Mouse (Mus musculus): ENCODE results near the gene Chd6. TPM values are rescaled to one million over a fixed set of nuclear protein-coding genes. Genes with fewer than 3 reads are reported as not detected.

Chd6 gene
- polyA plus RNA-seq, 1 experiment from 2014 or later: 28.1 TPM

DNA sequence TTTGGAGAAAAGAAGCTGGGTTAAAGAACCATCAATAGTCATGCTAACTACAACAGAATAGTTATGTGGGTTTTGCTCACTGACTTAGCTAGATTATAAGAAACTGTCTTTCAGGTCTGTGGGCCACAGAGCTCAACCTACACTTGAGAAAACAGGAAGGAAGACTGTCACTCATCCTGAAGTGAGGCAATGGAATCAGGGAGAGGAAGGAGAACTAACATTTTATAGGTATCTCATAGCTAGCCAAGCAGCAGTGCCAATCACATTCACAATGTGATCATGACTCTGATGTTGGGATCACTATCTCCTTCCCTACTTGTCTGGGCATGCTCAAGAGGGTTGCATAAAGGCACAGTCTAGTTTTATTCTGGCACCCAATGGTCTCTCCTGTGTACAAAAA, 121.4 kb downstream of the Chd6 start:
- Histone ChIP-seq H3K9ac (ENCODE audit: low read length) (no peak overlapping the region), H3K4me2 (ENCODE audit: low read depth, low read length) (no peak overlapping the region), H3K9me3 (replicated peaks; ENCODE audit: control insufficient read depth, low read length) (no peaks in the 10 kb centered on the region), H3K27me3 (ENCODE audit: control insufficient read depth, insufficient read depth, low read length) (no peaks in the 10 kb centered on the region), H3K4me3 (replicated peaks; ENCODE audit: low read length) (no peak overlapping the region), H3K4me1 (ENCODE audit: control insufficient read depth, insufficient read depth, low read length) (no peaks in the 10 kb centered on the region), H3K27ac (ENCODE audit: low read length) (no peak overlapping the region), H3K36me3 (ENCODE audit: control insufficient read depth, insufficient read depth, low read length) (peaks cover 27% of the 10 kb centered on the region; the same call in 1 of the 2 replicates)
- ATAC-seq (ENCODE audit: insufficient read depth, low FRiP score): no peak

DNA sequence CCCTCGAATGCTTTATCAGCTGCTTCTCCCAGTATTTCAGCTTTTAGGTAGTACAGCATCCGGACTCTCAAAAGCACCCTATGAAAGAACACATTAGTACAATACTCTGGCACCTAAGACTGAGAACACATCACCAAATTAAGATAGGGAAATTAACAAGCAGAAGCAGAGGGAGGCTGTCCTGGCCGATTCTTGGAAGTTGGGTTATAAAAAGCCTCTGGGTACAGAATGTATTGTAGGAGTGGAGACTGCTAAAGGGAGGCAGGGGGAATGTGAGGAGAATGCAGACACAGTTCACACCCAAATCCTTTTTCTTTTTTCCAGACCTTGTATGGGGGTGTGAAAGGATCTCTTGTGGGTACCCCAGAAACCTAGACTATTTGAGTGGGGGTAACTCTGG, 126.2 kb downstream of the Chd6 start:
- WGBS: 78% methylated on average over 3 of the region's 3 CpGs
- H3K27me3 ChIP-seq (ENCODE audit: control insufficient read depth, insufficient read depth, low read length): no peaks in the 10 kb centered on the region

DNA sequence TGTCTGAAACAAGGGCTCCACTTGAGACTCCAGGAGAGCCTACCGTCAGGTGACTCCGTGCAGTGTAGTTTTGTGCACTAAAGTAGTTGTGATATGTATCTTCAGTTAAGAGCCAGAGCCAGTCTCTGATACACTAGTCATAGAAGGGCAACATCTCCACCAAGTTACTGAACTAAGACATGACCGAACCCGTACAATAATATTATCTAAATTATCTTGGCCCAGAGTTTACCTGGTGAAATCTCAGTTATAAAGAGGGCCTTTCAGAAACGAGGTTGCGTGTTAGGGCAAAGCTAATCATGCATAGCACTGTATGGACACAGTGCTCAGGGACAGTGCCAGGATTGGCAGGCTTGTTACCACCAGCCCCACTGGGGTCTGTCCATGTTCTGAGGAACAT, 127.1 kb downstream of the Chd6 start:
- no peak overlapping the region for H3K9ac ChIP-seq (ENCODE audit: low read length)
- H3K36me3 ChIP-seq (ENCODE audit: control insufficient read depth, insufficient read depth, low read length): peaks cover 19% of the 10 kb centered on the region; the same call in 1 of the 2 replicates
- no peaks in the 10 kb centered on the region for H3K9me3 ChIP-seq (replicated peaks; ENCODE audit: control insufficient read depth, low read length)
- no peaks in the 10 kb centered on the region for H3K27me3 ChIP-seq (ENCODE audit: control insufficient read depth, insufficient read depth, low read length)
- whole genome bisulfite sequencing: 86% methylated on average over 6 of the region's 6 CpGs
- H3K4me3 ChIP-seq (replicated peaks; ENCODE audit: low read length): no peak overlapping the region
- no peaks in the 10 kb centered on the region for H3K4me1 ChIP-seq (ENCODE audit: control insufficient read depth, insufficient read depth, low read length)
- ATAC-seq (ENCODE audit: insufficient read depth, low FRiP score): no peak
- H3K4me2 ChIP-seq (ENCODE audit: low read depth, low read length): no peak overlapping the region
- H3K27ac ChIP-seq (ENCODE audit: low read length): no peak overlapping the region

More for the DNA sequence above, 126.2 kb downstream of the Chd6 start:
- H3K4me2 ChIP-seq (ENCODE audit: low read depth, low read length): no peak overlapping the region
- H3K36me3 ChIP-seq (ENCODE audit: control insufficient read depth, insufficient read depth, low read length): peaks cover 25% of the 10 kb centered on the region; the same call in 1 of the 2 replicates
- H3K9me3 ChIP-seq (replicated peaks; ENCODE audit: control insufficient read depth, low read length): no peaks in the 10 kb centered on the region
- no peak overlapping the region for H3K27ac ChIP-seq (ENCODE audit: low read length)
- no peaks in the 10 kb centered on the region for H3K4me1 ChIP-seq (ENCODE audit: control insufficient read depth, insufficient read depth, low read length)
- no peak overlapping the region for H3K9ac ChIP-seq (ENCODE audit: low read length)
- ATAC-seq (ENCODE audit: insufficient read depth, low FRiP score): no peak
- no peak overlapping the region for H3K4me3 ChIP-seq (replicated peaks; ENCODE audit: low read length)

DNA sequence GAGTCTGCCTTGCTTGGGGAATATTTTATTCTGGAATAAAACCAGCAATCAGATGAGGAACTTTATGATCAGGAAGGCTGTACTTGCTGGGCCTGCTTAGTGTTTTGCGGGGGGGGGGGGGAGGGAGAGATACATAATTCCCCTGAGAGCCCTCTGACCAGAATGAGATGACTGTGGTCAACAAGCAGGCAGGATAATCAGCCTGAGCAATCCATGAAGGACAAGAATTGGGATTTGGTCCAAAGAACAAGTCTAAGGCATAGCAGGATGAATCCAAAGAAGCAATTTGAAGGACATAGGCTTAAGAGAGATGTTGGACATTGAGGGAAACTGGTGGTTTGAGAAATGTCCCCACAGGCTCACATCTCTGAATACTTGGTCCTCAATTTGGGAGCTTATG, 130.2 kb downstream of the Chd6 start:
- no peak overlapping the region for H3K27ac ChIP-seq (ENCODE audit: low read length)
- 73% methylated on average over 1 of the region's 1 CpGs for WGBS
- 0 out of 2 replicates have a peak, but pooled peaks cover 13% of the 10 kb centered on the region for H3K36me3 ChIP-seq (ENCODE audit: control insufficient read depth, insufficient read depth, low read length)
- H3K4me2 ChIP-seq (ENCODE audit: low read depth, low read length): no peak overlapping the region
- no peaks in the 10 kb centered on the region for H3K9me3 ChIP-seq (replicated peaks; ENCODE audit: control insufficient read depth, low read length)
- ATAC-seq (ENCODE audit: insufficient read depth, low FRiP score): no peak
- H3K27me3 ChIP-seq (ENCODE audit: control insufficient read depth, insufficient read depth, low read length): no peaks in the 10 kb centered on the region
- no peak overlapping the region for H3K4me3 ChIP-seq (replicated peaks; ENCODE audit: low read length)
- no peaks in the 10 kb centered on the region for H3K4me1 ChIP-seq (ENCODE audit: control insufficient read depth, insufficient read depth, low read length)
- H3K9ac ChIP-seq (ENCODE audit: low read length): no peak overlapping the region

DNA sequence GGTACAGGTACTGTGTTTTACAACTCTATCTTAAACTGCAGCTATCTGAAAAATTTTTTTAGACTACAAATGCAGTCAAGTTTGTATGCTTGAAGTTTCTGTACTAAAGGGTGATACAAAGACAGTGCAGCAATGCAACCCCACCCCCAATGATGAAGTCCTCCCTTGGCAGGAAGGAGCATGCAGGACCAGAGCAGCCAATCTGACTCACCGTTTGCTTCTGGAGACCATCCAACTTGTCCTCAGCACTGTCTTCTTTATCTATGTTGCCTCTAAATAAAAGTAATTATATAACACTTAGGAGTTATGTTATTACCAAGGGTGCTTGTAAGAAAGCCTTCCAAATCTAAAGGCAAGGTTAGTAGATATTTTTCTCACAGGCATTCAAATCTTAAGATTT, 131.6 kb downstream of the Chd6 start:
- no peak overlapping the region for H3K4me2 ChIP-seq (ENCODE audit: low read depth, low read length)
- no peaks in the 10 kb centered on the region for H3K4me1 ChIP-seq (ENCODE audit: control insufficient read depth, insufficient read depth, low read length)
- H3K27me3 ChIP-seq (ENCODE audit: control insufficient read depth, insufficient read depth, low read length): no peaks in the 10 kb centered on the region
- no peak for ATAC-seq (ENCODE audit: insufficient read depth, low FRiP score)
- no peak overlapping the region for H3K27ac ChIP-seq (ENCODE audit: low read length)
- no peak overlapping the region for H3K4me3 ChIP-seq (replicated peaks; ENCODE audit: low read length)
- 41% methylated on average over 1 of the region's 1 CpGs for WGBS
- 0 out of 2 replicates have a peak, but pooled peaks cover 13% of the 10 kb centered on the region for H3K36me3 ChIP-seq (ENCODE audit: control insufficient read depth, insufficient read depth, low read length)
- no peaks in the 10 kb centered on the region for H3K9me3 ChIP-seq (replicated peaks; ENCODE audit: control insufficient read depth, low read length)
- H3K9ac ChIP-seq (ENCODE audit: low read length): no peak overlapping the region

DNA sequence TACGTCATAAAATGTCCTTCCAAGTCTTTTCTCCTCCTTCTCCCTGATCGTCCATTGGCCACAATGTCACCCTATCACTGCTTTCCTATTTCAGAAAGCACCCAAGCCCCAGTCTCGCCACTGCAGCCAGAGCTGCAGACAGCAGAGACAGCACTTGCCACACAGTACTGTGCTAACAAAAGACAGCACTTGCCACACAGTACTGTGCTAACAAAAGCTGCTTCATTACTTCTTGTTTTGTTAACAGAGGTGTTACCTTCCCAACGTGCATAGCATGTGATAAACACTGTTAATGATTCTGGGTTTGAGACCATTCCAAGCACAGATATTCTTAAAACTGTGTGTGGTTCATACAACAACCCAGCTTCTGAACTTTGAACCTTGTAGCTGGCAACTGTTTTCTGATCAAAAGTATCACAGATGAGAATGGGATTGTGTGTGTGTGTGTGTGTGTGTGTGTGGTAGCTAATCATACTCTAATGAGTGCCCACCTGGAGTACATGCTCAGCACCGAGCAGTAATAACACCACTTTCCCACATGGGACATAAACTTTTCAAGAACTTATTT, 135.1 kb downstream of the Chd6 start:
- no peaks in the 10 kb centered on the region for H3K9me3 ChIP-seq (replicated peaks; ENCODE audit: control insufficient read depth, low read length)
- ATAC-seq (ENCODE audit: insufficient read depth, low FRiP score): no peak
- H3K4me1 ChIP-seq (ENCODE audit: control insufficient read depth, insufficient read depth, low read length): no peaks in the 10 kb centered on the region
- H3K9ac ChIP-seq (ENCODE audit: low read length): no peak overlapping the region
- H3K27ac ChIP-seq (ENCODE audit: low read length): no peak overlapping the region
- no peak overlapping the region for H3K4me3 ChIP-seq (replicated peaks; ENCODE audit: low read length)
- H3K36me3 ChIP-seq (ENCODE audit: control insufficient read depth, insufficient read depth, low read length): peaks cover 7% of the 10 kb centered on the region; the same call in 1 of the 2 replicates
- 79% methylated on average over 5 of the region's 5 CpGs for whole genome bisulfite sequencing
- H3K27me3 ChIP-seq (ENCODE audit: control insufficient read depth, insufficient read depth, low read length): no peaks in the 10 kb centered on the region
- no peak overlapping the region for H3K4me2 ChIP-seq (ENCODE audit: low read depth, low read length)

DNA sequence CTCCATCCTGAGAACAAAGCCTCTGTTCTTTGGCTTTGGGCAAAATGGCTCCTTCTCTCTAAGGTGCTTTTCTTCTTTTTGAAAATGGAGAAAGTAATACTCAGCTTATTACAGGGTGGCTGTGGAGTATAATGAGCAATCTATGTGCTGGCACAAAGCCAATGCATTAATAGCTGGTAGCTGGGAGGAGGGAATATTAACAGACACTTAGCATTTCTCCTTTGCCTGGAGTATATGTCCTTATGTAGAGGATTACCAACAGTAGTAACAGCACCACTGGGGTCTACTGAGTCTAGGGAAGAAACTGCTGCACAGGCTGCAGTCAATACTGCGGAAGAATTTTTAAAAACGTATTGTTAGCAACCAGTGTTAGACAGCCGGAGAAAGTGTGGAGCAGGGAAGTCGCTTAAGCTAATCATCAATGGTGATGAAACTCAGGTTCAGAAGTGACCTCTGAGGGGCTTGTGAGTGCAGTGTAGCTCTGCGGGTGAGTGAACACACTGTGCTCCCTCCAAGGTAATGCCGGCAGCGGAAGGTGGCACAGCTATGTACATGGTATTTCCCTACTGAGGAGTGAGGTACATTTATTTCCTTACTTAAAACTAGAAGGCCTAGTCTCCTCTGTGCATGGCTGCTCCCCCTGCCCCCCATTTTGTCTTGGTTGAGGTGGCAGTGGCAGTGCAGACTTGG, 136.6 kb downstream of the Chd6 start:
- WGBS: 93% methylated on average over 7 of the region's 7 CpGs
- Histone ChIP-seq H3K9me3 (replicated peaks; ENCODE audit: control insufficient read depth, low read length) (no peaks in the 10 kb centered on the region), H3K9ac (ENCODE audit: low read length) (no peak overlapping the region), H3K4me2 (ENCODE audit: low read depth, low read length) (no peak overlapping the region), H3K36me3 (ENCODE audit: control insufficient read depth, insufficient read depth, low read length) (peaks cover 7% of the 10 kb centered on the region; the same call in 1 of the 2 replicates), H3K27me3 (ENCODE audit: control insufficient read depth, insufficient read depth, low read length) (no peaks in the 10 kb centered on the region), H3K4me1 (ENCODE audit: control insufficient read depth, insufficient read depth, low read length) (no peaks in the 10 kb centered on the region), H3K27ac (ENCODE audit: low read length) (no peak overlapping the region), H3K4me3 (replicated peaks; ENCODE audit: low read length) (no peak overlapping the region)
- no peak for ATAC-seq (ENCODE audit: insufficient read depth, low FRiP score)

DNA sequence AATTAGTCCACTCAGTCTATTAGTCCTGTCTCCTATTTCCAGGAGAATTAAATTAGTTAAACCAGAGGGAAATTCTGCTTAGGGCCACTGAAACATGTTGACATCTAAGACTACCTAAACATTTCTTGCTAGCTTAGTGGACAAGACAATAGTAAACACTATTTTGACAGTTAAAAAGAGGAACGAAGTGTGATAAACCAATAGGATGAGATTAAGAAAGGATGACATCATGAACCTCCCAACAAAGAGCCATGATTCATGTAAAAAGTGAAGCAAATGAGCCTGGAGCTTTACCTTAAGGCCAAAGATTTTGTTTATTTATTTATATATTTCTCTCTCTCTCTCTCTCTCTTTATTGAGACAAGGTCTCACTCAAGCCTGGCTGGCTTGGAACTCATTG, 146.7 kb downstream of the Chd6 start:
- Histone ChIP-seq H3K27me3 (ENCODE audit: control insufficient read depth, insufficient read depth, low read length) (no peaks in the 10 kb centered on the region), H3K9me3 (replicated peaks; ENCODE audit: control insufficient read depth, low read length) (no peaks in the 10 kb centered on the region), H3K36me3 (ENCODE audit: control insufficient read depth, insufficient read depth, low read length) (peaks cover 22% of the 10 kb centered on the region), H3K4me3 (replicated peaks; ENCODE audit: low read length) (no peak overlapping the region), H3K4me1 (ENCODE audit: control insufficient read depth, insufficient read depth, low read length) (no peaks in the 10 kb centered on the region), H3K9ac (ENCODE audit: low read length) (no peak overlapping the region), H3K27ac (ENCODE audit: low read length) (no peak overlapping the region), H3K4me2 (ENCODE audit: low read depth, low read length) (no peak overlapping the region)
- no peak for ATAC-seq (ENCODE audit: insufficient read depth, low FRiP score)
- 90% methylated on average over 1 of the region's 1 CpGs for WGBS

DNA sequence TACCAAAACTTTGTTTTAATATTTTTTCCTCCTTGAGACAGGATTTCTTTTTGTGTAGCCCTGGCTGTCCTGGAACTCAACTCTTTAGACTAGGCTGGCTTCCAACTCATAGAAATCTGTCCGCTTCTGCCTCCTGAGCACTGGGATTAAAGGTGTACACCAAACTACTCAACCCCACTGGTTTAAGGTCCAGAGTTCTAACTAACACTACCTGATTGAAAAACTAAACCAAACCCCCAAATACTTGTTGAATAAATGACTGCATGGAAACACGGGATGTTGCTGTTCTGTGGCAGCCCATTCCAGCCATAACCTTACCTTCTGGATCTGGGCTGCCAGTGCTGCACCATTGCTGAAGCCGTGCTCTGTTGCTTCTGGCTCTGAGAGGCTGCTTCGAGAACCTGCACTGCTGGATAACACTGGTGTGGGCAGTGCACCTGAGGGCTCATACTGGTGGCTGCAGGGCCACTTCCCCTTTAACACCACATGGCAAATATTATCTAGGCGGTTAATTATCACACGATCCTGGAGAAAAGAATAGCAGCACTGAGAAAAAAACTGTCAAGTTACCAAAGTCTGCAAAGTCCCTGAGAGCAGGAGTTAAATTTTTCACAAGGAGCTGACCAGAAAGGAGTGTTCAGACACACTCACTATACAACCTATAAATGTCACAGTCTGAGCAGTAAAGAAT, 147.8 kb downstream of the Chd6 start:
- Histone ChIP-seq H3K4me3 (replicated peaks; ENCODE audit: low read length) (no peak overlapping the region), H3K27ac (ENCODE audit: low read length) (no peak overlapping the region), H3K4me2 (ENCODE audit: low read depth, low read length) (no peak overlapping the region), H3K4me1 (ENCODE audit: control insufficient read depth, insufficient read depth, low read length) (no peaks in the 10 kb centered on the region), H3K9me3 (replicated peaks; ENCODE audit: control insufficient read depth, low read length) (no peaks in the 10 kb centered on the region), H3K27me3 (ENCODE audit: control insufficient read depth, insufficient read depth, low read length) (no peaks in the 10 kb centered on the region), H3K9ac (ENCODE audit: low read length) (no peak overlapping the region), H3K36me3 (ENCODE audit: control insufficient read depth, insufficient read depth, low read length) (peaks cover 21% of the 10 kb centered on the region)
- no peak for ATAC-seq (ENCODE audit: insufficient read depth, low FRiP score)
- WGBS: 83% methylated on average over 6 of the region's 6 CpGs

Measured in stomach, embryonic 16.5 days (tissue).